Mouse (Mus musculus) gastrocnemius, adult 2 months (tissue): ENCODE results near the gene Haus5. TPM values are rescaled to one million over a fixed set of nuclear protein-coding genes. Genes with fewer than 3 reads are reported as not detected.
A peak's percentile ranks its signal among the peaks of the same experiment; 100 is the strongest.

ENCODE experiments used
- DNase-seq: peaks from one replicate; pipeline ENCODE4 v3.0.0; 2022
- H3K27ac ChIP-seq: fragments of 200-600 bp; 2 replicates; pipeline ENCODE4 v1.8.1; 2022; ENCODE audit warnings: mild to moderate bottlenecking
- H3K4me3 ChIP-seq: fragments of 200-600 bp; 2 replicates; pipeline ENCODE4 v1.8.1; 2022; ENCODE audit warnings: mild to moderate bottlenecking, moderate library complexity
- CTCF ChIP-seq: fragments of 200-600 bp; IDR thresholded peaks from 2 replicates; pipeline ENCODE4 v1.8.1; 2022; ENCODE audit warnings: antibody characterized with exemption, mild to moderate bottlenecking, moderate library complexity
- intact Hi-C: fragments of 180-260 bp; cut with DNase I; formaldehyde crosslinking; loops from one replicate; pipeline ENCODE4 v1.15.1; 2025
- total RNA-seq, 2 experiments: library from RNA; stranded (reverse); gene quantifications; 2 replicates each; pipeline ENCODE4 v1.2.3; 2021

Gene Haus5
- total RNA-seq, 2 experiments from 2014 or later, result 3.7 to 4.2 TPM

GRCm38 (mm10) chr7:30615049-30615760 lies 49.6 kb downstream of the Haus5 start:
- Histone ChIP-seq H3K27ac (no peak overlapping the region), H3K4me3 (no peak overlapping the region)
- TF ChIP-seq CTCF, result no peak
- intact Hi-C loops, result no loop called here
- DNase-seq, result no peak

DNA sequence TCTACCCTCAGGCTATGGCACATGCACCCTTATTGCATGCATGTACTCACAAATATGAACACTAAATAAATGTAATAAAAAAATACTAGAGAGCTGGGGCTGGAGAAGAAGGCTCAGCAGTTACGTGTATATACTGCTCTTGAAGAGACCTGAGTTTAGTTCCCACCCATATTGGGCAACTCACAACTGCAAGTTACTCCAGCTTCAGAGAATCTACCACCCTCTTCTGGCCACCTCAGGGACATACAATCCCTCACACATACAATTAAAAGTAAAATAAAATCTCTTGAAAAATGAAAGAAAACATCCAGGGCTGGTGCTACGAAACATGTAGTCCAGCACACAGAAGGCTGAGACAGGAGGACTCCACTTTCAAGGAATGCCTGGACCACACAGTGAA lies 50.3 kb downstream of the Haus5 start:
- intact Hi-C loops, result no loop called here
- TF ChIP-seq CTCF, result peak; percentile 24; the same call in 1 of the 2 replicates
- no peak overlapping the region for H3K27ac ChIP-seq

DNA sequence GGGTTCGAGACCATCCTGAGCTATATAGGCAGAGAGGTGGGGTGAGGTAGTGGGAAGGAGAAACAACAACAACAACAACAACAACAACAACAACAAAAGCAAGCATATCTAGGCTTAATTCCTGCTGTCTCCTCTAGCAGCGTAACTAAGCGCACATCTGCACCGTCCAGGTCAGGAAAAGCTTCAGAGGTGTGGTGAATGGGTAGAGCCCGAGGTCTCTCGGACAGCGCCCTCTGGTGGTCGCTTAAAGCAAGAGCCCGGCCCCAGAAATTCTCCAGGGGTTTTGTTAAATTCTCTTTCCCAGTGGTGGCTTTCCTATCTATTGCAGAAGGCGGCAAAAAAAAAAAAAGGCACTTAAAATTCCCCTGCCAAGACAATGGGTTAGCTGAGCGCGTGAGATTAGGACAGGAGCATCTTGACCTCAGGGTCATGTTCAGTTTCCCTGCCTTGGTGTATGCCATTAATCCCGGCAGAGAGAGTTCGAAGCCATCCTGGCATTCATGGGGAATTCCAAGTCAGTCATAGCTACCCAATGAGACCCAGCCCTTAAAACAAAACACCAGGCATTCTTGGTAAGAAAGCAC lies 51.2 kb downstream of the Haus5 start:
- intact Hi-C loops, result loop anchor here (1.0 kb wide), 1 partner anchor 24 kb away; no protein-coding TSS in a partner anchor
- peak; percentile 64 for DNase-seq

More for the DNA sequence above, 50.3 kb downstream of the Haus5 start:
- DNase-seq, result no peak
- H3K4me3 ChIP-seq, result no peak overlapping the region

DNA sequence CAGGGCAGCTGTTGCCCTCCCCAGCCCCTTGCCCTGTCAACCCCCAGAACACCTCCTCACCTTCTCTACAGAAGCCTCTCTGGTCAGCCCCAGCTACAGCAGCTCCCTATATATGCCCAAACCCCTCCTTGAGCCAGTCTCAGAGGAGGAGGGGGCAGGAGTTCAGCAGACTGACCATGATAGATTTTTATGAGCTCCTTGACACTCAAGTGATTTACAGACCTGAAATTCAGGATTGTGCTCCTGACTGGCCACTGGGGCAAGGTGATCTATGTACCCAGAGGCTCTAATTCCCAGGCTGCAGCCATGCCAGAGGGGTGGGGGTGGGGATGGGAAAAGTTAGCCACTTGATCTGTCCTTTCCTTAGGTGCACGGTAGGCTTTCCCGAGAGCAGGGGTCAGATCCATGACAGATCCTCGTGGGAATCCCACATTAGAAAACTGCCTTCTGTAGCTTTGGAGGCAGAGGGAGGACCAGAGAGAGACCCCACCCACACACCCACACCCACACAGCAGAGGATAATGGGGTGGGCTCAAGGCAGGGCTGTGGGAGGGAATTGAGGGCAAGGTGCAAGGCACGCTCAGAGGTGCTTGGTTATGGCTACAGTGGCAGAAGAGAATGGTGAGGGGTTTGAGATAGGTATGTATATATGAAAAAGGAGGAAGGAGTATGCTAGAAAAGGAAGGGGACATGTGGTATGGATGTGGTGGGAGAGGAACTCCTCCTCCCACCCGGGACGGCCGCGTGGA lies 52.0 kb downstream of the Haus5 start, which contains the start of gene Upk1a:
Upk1a (minus strand) TSS at position 194 of the 749 bp plus-strand sequence.
- intact Hi-C loops, result loop anchor here (1.0 kb wide), 1 partner anchor 24 kb away; no protein-coding TSS in a partner anchor
- no peak for TF ChIP-seq CTCF
- DNase-seq, result no peak
- Histone ChIP-seq H3K4me3 (no peak within 1 kb of the TSS), H3K27ac (no peak within 1 kb of the TSS)

More for the DNA sequence above, 51.2 kb downstream of the Haus5 start:
- peak; percentile 85 for TF ChIP-seq CTCF
- H3K27ac ChIP-seq, result no peak overlapping the region
- no peak overlapping the region for H3K4me3 ChIP-seq

DNA sequence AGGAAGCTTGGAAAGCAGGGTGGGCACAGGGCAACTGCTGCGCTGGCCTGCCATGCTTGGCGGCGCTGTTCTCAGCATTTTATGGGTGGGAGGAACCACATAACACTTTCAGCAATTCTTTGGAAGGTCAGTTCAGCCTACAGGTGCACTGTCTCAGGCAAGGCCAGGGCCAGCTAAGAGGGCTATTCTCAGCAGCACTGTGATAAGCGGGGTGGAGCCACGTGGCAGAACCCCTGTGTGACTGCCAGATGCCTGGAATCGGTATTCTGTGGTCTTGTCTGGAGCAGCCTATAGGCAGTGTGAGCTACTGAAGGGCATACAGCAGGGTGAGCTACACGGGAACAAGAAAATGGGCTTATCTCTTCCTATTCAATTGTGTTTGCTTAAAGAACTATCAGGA lies 54.8 kb downstream of the Haus5 start:
- H3K27ac ChIP-seq, result no peak overlapping the region
- TF ChIP-seq CTCF, result no peak
- intact Hi-C loops, result no loop called here
- no peak for DNase-seq
- H3K4me3 ChIP-seq, result no peak overlapping the region

DNA sequence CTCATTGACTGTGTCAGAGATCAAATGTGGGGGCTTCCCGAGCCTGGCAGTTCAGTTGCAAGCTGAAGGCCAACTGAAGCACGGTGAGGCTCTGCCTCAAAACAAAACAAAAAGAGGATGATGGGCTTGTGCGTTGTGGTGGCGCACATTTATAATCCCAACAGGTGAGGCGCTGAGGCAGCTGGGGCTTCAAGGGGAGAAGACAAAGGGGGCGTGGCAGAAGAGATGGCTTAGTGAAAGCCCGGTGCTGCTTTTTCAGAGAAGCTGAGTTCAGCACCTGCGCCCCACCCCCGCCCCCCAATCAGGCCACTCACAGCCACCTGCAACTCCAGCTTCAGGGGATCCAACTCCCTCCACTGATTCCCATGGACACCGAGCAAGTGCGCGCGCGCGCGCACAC lies 56.3 kb downstream of the Haus5 start:
- DNase-seq, result no peak
- intact Hi-C loops, result no loop called here
- H3K27ac ChIP-seq, result no peak overlapping the region
- TF ChIP-seq CTCF, result no peak
- H3K4me3 ChIP-seq, result no peak overlapping the region

DNA sequence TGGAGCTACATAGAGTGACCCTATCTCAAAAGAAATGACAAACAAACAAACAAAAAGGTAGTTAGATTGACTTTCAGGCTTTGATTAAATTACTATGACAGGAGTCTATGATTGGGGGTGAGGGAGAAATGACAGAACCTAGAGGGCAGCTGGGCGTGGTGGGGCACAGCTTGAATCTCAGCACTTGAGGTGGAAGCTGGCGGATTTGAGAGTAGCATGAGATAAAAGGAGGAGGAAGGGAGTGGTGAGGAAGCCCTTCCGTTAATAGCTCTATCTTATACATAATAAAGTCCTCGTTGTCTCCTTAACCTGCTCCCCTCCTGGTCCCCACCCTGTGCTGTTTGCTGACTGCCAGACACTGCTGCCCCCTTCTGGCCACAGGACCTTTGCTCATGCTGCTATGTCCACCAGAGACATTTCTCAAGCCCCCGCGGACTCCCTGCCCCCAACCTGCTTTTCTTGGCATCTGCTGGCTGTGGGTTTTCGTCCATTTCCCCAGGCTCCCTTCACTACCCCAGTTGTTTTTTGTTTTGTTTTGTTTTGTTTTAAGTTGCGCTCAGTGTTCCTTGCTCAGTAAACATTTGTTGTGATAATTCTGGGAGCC lies 57.0 kb downstream of the Haus5 start:
- peak; percentile 65 for TF ChIP-seq CTCF
- DNase-seq, result peak; percentile 52

GRCm38 (mm10) chr7:30604944-30605343 lies 59.9 kb downstream of the Haus5 start:
- intact Hi-C loops, result no loop called here

More for the DNA sequence above, 57.0 kb downstream of the Haus5 start:
- Histone ChIP-seq H3K27ac (no peak overlapping the region), H3K4me3 (no peak overlapping the region)
- intact Hi-C loops, result no loop called here

DNA sequence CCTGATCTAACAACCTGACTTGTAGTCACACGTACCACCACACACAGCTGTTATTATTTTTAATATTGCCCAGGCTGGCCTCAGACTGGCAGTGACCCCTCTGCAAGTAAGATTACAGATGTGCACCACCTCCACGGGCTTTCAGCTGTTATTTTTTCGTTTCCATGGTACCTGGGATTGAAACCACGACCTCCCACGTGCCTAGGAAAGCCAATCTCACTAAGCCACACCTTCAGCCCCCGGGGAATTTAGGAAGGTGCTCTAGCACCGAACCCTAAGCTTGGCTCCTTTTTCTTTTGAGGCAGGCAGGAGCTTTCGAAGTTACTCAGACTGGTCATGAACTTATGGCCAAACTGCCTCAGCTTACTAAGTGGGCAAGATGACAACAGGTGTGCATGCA lies 60.4 kb downstream of the Haus5 start:
- Histone ChIP-seq H3K4me3 (no peak overlapping the region), H3K27ac (no peak overlapping the region)
- no peak for TF ChIP-seq CTCF
- intact Hi-C loops, result no loop called here
- DNase-seq, result no peak

More at GRCm38 (mm10) chr7:30604944-30605343, 59.9 kb downstream of the Haus5 start:
- Histone ChIP-seq H3K4me3 (no peak overlapping the region), H3K27ac (no peak overlapping the region)
- TF ChIP-seq CTCF, result no peak
- no peak for DNase-seq

Other genes starting within 250 kb of the Haus5 start
- not detected for gene Hcst, start 245.1 kb downstream of the Haus5 start, total RNA-seq
- gene Nfkbid, start 243.3 kb downstream of the Haus5 start, total RNA-seq, result under 1 TPM; 0.11 to 0.13 TPM
- 1 to 10 TPM in 1 of 2 experiments, under 1 TPM in 1; 0.94 to 1.2 TPM for gene Aplp1, start 219.5 kb downstream of the Haus5 start, total RNA-seq
- gene Kirrel2, start 207.3 kb downstream of the Haus5 start, total RNA-seq, result not detected
- gene Nphs1, start 206.7 kb downstream of the Haus5 start, total RNA-seq, result not detected
- gene Prodh2, start 171.4 kb downstream of the Haus5 start, total RNA-seq, result not detected
- under 1 TPM; 0.31 to 0.47 TPM for gene Arhgap33, start 129.9 kb downstream of the Haus5 start, total RNA-seq
- gene Hspb6, start 112.8 kb downstream of the Haus5 start, total RNA-seq, result 1,000 to 10,000 TPM in 1 of 2 experiments, 100 to 1,000 TPM in 1; 867 to 2,532 TPM
- gene Proser3, start 112.7 kb downstream of the Haus5 start, total RNA-seq, result 1 to 10 TPM; 5.5 to 7.3 TPM
- gene Lin37, start 105.2 kb downstream of the Haus5 start, total RNA-seq, result 10 to 100 TPM in 1 of 2 experiments, 1 to 10 TPM in 1; 9.2 to 10.5 TPM
- gene U2af1l4, start 101.7 kb downstream of the Haus5 start, total RNA-seq, result 10 to 100 TPM; 53.8 to 62.5 TPM
- 1 to 10 TPM; 1.8 to 2.2 TPM for gene Gm49396, start 101.7 kb downstream of the Haus5 start, total RNA-seq
- 100 to 1,000 TPM; 116 to 123 TPM for gene Psenen, start 101.4 kb downstream of the Haus5 start, total RNA-seq
- gene Igflr1, start 99.6 kb downstream of the Haus5 start, total RNA-seq, result 1 to 10 TPM; 1.1 to 1.5 TPM
- 10 to 100 TPM; 13.3 to 16.3 TPM for gene Kmt2b, start 76.3 kb downstream of the Haus5 start, total RNA-seq
- under 1 TPM in 1 of 2 experiments, not detected in 1; 0.33 TPM for gene Zbtb32, start 66.1 kb downstream of the Haus5 start, total RNA-seq
- gene Upk1a, start 52.1 kb downstream of the Haus5 start, total RNA-seq, result under 1 TPM in 1 of 2 experiments, not detected in 1; 0.17 TPM
- gene Cox6b1, start 38.8 kb downstream of the Haus5 start, total RNA-seq, result 1,000 to 10,000 TPM; 1,338 to 2,234 TPM
- not detected for gene Etv2, start 29.1 kb downstream of the Haus5 start, total RNA-seq
- 10 to 100 TPM; 37.4 to 38.3 TPM for gene Rbm42, start 14.7 kb downstream of the Haus5 start, total RNA-seq
- 1 to 10 TPM; 2.7 to 4.9 TPM for gene Pmis2, start 6.6 kb upstream of the Haus5 start, total RNA-seq
- gene 2200002J24Rik, start 33.9 kb upstream of the Haus5 start, total RNA-seq, result not detected
- under 1 TPM; 0.13 to 0.14 TPM for gene Atp4a, start 47.2 kb upstream of the Haus5 start, total RNA-seq
- 100 to 1,000 TPM; 232 to 255 TPM for gene Tmem147, start 64.5 kb upstream of the Haus5 start, total RNA-seq
- gene Gapdhs, start 78.7 kb upstream of the Haus5 start, total RNA-seq, result not detected
- gene Sbsn, start 86.5 kb upstream of the Haus5 start, total RNA-seq, result 1 to 10 TPM; 2.8 to 4.7 TPM
- gene Dmkn, start 98.8 kb upstream of the Haus5 start, total RNA-seq, result 1 to 10 TPM in 1 of 2 experiments, under 1 TPM in 1; 0.98 to 1.2 TPM
- gene Krtdap, start 122.9 kb upstream of the Haus5 start, total RNA-seq, result under 1 TPM in 1 of 2 experiments, not detected in 1; 0.78 TPM
- under 1 TPM in 1 of 2 experiments, not detected in 1; 0.14 TPM for gene Ffar2, start 158.8 kb upstream of the Haus5 start, total RNA-seq
- not detected for gene Ffar3, start 191.2 kb upstream of the Haus5 start, total RNA-seq
- gene Ffar1, start 196.6 kb upstream of the Haus5 start, total RNA-seq, result not detected
- under 1 TPM in 1 of 2 experiments, not detected in 1; 0.31 TPM for gene Cd22, start 215.3 kb upstream of the Haus5 start, total RNA-seq
- gene Mag, start 249.9 kb upstream of the Haus5 start, total RNA-seq, result under 1 TPM; 0.22 to 0.71 TPM